Mouse (Mus musculus) right cerebral cortex, postnatal 25 days (tissue): Measurements from ENCODE around the gene Gm17190.
"Not testable (repeated sequence)": the region's sequence is repeated elsewhere in the genome, so short reads cannot be mapped to it uniquely, and the experiment has no call there.

Experiments
- DNase-seq: peaks from one replicate; pipeline ENCODE4 v3.0.0; 2022

Gene Gm17190

DNA sequence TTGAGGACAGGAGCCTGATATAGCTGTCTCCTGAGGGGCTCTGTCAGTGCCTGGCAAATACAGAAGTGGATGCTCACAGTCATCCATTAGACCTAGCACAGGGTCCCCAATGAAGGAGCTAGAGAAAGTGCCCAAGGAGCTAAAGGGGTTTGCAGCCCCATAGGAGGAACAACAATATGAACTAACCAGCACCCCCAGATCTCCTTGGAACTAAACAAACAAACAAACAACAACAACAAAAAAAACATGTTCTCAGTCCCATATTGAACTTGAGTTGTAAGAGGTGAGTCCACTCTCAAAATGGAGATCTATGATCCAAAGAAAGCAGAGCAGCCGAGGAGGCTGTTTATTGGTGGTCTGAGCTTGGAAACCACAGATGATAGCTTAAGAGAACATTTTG lies at the start of gene Gm17190:
TSS of gene Gm17190 (plus strand) at position 301 of the 400 bp plus-strand sequence.
- not testable (repeated sequence) for DNase-seq

DNA sequence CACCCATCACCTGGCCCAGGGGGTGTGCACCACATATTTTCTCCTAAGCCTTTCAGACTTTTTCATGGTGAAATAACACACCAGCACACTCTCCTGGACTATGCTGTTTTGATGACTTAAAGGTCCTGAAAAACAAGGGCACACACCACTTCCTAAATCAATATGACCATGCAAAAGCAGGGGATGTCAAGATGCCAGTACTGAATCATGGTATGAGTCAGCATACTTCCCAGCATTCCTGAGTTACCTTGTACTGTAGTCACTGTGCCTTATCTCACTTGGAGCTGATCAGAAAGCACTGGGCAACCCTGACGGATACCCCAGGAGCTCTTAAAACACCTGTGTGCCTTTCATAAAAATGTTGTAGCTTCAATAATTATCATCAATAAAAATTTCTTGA lies 42.3 kb upstream of the Gm17190 start:
- no peak for DNase-seq

DNA sequence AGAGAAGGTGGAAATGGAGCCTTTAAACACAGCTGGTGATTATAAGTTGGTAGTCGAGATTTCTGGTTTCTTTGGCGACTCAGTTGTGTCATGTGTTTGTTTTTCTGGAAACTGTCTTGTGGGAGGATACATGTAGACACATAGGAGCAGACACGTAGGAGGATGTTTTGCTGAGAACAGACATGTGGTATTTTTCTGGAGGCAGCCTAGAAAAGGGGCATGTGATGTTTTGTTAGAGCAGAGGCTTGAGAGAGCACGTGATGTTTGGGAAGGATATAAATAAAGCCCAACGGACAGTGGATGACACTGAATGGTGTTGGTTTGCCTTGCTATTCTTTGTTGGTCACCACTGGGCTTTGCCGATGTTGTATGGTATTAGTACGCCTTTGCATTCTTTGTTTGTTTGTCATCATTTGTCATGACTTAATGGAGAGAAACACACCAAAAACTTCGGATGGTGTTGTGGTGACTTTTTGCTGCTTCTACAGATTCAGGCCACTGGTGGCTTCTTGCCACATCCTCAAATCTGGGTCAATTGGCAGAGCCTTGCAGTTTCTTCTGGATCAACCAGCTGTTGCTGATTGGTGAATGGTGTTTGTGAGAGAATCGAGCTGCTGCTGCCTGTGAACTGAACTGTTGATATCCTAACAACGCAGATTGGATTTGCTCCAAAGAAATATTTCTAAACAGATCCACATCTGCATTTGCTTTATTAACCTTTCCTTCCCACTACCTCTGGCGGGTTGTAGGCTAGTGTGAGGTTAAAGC lies 41.4 kb upstream of the Gm17190 start:
- no peak for DNase-seq

DNA sequence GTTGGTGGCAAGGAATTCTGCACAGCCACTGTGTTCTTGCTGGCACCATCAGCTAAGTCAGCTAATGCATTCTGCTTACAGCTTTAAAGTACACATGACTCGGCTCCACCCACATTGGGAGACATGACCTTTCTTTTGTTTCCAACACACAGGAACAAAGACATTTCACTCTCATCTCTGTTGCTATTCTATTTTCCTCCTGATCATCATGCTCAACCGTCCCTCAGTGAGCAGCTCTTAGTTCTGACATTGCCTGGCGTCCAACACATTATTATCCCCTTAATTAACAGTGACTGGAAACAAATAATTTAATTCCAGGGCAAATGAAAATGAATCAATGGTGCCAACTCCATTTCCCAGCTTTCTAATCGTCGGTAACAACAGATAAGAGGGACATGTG lies 36.5 kb upstream of the Gm17190 start:
- DNase-seq, result no peak

DNA sequence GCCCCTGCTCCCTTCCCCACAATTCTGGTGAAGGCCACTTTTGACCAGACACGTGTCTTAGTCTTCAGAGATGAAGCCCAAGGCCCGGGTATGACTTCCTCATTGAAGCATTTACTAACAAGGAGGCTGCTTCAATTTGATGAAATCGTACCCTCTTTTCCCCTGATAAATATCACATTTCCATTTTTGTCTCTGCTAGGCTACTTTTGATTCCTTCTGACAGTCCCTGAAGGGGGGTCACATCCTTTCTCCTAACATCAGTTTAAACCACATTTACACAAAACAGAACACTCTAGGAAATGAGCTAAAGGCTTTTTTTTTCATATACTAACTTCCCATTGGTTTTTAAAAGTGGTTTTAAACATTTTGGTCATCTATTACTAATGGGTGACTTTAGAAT lies 29.1 kb upstream of the Gm17190 start:
- DNase-seq, result no peak

DNA sequence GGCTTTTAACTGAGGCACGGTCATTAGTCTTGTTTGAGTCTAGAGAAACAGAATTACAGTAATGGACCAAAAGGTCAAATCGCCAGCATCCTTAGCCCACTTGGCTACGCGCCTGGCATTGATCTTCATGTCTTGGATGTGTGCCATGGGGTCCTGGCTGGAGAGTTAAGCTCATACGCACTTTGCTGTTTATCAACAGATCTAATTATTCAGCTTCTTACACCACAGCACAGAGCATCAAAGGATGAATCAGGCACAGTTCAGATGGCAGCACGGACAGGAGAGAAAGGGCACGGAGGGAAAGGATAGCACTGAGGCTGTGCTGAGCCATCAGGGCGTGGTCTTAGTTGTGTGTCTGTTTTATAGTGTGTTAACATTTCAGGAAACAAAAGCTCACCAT lies 8.3 kb upstream of the Gm17190 start:
- DNase-seq, result no peak

DNA sequence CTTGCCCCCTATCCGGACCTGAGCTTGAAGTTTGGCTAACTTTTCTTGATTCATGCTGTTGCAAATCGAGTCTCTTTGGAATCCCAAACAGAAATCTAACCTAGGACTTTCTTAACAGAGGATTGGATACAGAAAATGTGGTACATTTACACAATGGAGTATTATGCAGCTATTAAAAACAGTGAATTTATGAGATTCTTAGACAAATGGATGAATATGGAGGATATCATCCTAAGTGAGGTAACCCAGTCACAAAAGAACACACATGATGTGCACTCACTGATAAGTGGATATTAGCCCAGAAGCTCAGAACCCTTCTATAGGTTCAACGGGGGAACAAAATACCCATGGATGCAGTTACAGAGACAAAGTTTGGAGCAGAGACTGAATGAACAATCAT lies 578 bp upstream of the Gm17190 start, which contains the start of gene Gm20075:
TSS of gene Gm20075 (minus strand) at position 101 of the 400 bp plus-strand sequence.
- DNase-seq, result not testable (repeated sequence)

DNA sequence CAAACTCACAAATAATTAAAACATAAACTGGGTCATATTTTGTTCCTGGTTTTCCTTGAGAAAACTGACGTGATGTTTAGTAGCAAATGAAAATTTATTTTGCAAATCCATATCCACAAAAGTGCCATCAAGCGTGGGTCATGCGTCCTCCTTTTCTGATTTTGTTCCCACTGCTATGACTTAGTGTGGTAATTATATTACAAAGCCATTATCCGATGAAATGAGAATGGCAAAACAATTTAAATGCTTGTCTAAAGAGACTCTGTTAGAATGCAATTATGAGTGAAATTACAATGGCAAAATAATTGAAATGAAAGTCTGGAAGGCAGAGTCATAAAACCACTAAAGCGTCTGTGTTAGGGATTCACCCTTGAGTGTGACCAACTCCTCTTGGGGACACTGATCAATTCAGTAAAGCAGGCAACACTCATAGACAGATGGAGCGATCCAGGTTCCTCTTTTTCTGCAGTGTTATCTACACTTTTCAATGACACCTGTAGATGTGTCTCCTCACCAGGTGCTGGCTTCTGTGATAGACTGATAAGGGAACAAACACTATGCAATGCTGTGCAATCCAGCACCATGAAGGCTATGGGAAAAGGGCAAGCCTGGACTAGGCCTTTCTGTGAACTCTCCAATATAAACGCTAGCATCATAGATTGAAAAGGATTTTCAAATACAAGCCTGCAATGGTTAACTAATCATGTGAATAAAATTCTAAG lies 3.9 kb downstream of the Gm17190 start:
- no peak for DNase-seq

DNA sequence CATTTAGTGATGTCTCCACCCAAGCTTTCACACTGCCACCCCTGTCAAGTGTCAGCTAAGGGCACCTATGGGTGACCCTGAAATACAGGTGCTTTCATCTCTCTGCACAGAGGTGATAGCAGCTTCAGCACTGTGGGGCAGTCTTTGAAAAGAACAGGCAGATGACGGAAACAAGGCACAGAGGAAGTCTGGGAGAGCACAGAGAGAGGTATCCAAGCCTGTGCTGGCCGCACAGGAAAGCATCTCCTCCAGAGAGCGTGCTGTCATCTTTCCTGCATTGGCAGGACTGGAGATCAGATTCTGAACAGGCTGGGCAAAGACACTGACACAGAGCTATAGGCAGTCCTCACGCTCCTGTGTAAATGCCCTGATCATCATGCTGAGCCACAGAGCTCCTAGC lies 9.1 kb downstream of the Gm17190 start:
- DNase-seq, result no peak

DNA sequence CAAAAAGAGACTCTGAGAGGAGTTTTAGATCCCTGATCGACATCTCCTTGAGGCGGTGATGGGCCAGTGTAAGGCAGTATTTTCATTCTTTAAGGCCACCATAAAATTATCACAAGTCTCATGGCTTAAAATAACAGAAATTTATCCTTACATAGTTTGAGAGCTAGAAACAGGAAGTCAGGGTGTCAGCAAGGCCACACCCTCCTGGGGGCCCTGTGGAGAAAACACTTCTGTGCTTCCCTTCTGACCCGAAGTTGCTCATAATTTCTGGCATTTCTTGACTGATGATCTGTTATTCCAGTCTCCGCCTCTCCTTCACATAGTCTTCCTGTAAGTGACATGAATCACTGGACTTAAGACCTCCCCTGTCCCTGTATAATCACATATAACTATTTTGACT lies 24.5 kb downstream of the Gm17190 start:
- DNase-seq, result no peak

DNA sequence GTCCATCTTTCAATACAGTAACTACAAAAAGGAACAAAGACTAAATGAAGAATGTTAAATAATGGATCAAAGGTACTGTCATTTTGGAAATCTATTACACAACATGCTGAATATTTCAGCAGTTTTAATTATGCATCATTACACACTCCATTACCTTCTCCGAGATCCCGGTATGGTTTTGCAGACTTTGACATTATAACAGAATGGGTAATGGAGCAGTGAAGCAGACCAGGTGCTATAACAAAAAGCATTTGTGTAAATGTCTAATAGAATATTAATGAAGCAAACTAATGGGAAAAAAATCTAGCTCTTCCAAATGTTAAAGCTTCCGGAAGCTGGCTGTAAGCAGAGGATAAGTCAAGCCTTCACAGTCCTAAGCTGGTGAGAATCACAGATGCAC lies 28.9 kb downstream of the Gm17190 start:
- DNase-seq, result no peak

DNA sequence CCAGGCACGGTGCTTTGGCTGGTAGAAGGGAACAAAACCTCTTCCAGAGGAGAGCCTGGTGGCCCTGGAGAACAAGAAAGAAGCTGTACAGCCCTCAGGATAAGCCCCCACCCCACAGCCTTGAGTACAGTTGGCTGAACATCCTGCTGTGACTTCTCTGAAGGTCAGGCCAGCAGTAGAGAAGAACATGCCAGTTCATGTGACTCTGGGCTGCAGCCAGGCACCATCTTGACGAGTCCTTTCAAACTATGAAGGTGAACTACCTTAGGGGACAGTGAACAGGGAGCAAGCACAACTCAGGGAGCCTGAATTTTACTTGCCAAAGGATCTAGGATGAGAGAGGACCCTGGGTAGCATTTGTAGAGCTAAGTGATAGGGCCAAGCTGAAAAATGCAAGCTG lies 30.9 kb downstream of the Gm17190 start:
- no peak for DNase-seq

DNA sequence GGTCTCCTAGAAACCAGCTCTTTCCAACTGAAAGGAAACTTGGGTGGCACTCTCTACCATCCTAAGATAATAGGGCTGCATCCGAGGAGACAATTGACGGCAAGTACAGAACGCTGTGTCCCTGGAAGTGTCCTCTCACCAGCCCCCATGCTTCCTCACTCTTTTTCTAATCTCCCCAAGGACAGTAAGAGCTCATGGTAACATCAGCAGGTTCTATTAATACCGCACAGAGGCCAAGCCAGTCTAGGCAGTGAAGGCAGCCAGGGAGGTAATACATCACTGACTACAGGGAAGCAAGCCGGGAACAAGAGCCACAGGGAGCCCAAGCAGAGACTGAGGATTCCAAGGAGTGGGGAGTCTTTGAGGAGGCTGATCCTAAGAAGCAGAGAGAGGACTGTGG lies 43.2 kb downstream of the Gm17190 start:
- DNase-seq, result no peak

DNA sequence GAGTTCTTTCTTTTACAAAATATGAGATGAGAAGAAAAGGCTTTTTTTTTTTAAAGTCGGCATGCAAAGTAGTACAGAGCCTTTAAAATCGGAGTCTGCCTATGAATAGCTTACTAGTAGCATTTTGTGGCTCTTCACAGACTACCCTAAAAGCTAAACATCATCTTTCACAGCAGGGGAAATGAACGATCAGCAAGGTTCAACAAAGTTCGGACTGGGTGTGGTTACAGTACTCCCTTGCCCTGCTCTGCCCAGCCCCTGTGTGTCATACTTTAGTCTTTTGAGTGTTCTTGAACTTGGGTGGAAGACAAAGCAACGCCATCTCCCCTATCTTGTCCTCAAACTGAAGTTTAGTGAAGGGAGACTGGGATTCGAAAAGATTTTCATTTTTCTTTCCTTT lies 44.8 kb downstream of the Gm17190 start:
- no peak for DNase-seq

DNA sequence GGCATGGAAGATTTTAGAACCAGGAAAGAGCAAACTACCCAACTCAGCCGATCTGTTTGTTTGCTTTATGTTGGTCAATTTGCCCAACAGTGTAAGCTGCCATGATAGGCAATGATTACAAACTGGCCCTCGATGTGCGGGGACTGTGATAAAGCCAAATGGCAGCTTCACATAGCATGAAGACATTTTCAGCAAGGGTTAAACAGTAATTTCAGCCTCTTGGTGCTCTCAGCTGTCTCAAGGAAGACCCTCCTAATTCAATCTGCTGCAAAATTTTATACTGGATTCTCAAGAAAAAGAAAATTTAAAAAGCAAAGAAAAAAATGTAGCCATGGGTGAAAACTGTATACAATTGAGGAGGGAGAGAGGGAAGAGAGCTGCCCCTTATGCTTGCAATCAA lies 47.2 kb downstream of the Gm17190 start:
- DNase-seq, result no peak

DNA sequence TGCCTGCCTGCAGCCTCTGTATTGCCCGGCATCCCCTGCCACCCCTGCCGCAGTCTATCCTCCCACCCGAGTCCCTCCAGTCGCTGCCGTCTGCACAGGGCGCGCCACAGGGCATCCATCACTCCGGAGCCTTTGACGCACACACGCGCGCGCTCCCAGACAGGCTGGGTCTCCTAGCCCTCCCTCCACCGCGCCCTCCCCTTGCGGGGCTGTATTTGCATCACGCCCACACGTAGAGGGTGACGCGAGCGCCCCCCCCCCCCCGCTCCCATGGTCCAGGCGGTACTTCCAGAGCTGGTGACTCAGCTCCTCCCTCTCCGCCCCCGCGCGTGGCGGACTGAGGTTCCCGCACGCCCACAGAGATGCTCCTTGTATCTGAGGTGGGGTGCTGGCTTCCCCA lies 49.2 kb downstream of the Gm17190 start:
- DNase-seq, result peak; percentile 60

DNA sequence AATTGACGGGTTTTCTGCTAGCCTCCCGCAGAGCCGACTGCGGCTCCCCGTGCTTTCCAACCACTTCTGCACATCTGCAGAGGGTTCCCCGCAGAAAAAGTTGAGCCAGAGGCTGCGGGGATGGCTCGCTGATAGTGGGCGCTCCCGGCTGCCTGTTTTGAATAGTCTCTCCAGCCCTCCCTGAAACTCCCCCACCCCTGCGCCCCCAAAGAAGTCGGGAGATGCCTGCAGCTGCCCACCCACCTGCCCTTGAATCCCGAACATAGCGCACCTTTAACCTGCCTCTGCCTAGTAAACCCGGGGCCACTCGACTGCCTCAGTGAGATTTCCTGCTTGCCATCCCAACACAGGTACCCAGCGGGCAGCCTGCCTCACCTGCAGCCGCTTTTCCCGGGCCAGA lies 50.1 kb downstream of the Gm17190 start:
- DNase-seq, result no peak

DNA sequence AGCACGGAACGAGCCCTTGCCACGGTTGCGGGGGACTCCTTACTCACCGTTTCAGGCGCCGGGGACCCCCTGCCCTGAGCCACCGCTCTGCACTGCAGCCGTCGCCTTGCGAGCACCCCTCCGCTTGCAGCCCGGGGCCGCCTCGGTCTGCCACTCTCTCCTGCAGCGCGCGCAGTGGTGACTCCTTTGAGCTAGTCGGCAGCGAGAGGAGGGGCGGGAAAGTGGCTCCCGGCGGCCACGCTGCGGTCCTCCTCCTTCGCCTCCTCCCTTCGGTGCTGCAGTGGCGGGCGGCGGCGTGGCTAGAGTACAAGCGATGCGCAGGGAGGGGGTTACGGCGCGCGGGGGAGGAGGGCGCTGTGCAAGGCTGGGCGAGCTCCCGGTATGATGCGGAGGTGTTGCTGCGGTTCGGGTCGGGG lies 50.6 kb downstream of the Gm17190 start, which contains the start of gene Sv2c:
TSS of gene Sv2c (minus strand) at position 177 of the 416 bp plus-strand sequence.
- DNase-seq, result peak; percentile 69
